Mouse (Mus musculus) stomach, postnatal 0 days (tissue): ENCODE results near the gene Fhit.

Source experiments
- CTCF ChIP-seq: IDR thresholded peaks from 2 replicates; pipeline ENCODE4 v1.5.1; 2016; ENCODE audit warnings: antibody characterized with exemption, low read depth, mild to moderate bottlenecking, moderate library complexity
- EP300 ChIP-seq: optimal IDR thresholded peaks from 2 replicates; pipeline ENCODE3; 2016; ENCODE audit warnings: antibody characterized with exemption

DNA sequence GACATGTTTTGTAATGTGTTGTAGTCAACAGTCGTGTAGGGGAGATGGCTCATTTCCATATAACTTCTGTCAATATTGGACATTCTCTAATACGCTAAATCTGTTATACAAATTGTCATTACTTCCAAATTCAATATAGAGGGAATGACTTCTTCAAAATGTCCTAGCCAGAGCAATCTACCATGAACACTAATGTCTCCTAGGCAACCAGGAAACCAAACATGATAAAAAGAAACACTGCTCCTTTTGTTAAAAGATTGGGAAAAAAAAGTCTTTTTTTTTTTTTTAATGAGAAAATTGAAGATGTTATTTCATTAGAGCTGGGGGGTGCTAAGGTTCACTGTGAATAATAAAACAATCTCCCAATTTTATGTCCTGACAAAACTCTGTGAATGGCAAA, 729.3 kb downstream of the Fhit start:
- no peak for TF ChIP-seq CTCF
- TF ChIP-seq EP300, result no peak
